Mouse (Mus musculus): Measurements from ENCODE around the gene Pde7b. TPM values are rescaled to one million over a fixed set of nuclear protein-coding genes. Genes with fewer than 3 reads are reported as not detected.
A peak's percentile ranks its signal among the peaks of the same experiment; 100 is the strongest.

Pde7b gene
- polyA plus RNA-seq, 1 experiment = 6.1 TPM

DNA sequence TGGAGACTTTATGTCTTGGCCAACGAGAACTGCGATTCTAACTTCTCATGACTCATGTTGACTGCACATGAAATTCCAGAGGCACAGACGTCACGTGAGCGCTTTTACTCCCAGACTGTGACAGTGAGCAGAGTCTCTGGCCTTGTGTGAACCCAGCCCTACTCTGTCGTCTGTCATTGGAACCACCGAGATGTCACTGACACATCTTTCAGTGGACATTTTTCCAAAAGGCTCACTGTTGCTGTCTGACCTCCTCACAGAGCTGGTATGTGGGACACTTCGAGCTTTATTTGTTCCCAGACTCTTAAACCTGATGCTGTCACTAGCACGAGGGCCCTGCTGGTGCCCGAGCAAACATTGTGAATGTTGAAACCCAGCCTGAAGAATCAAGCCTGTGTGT, 315.7 kb downstream of the Pde7b start:
- no peak for DNase-seq (ENCODE audit: low read depth)
- no peak for TF ChIP-seq CTCF (IDR thresholded peaks at IDR 0.05; ENCODE audit: borderline replicate concordance, extremely low read depth, insufficient read depth, insufficient read length)
- TF ChIP-seq POLR2A (IDR thresholded peaks at IDR 0.05; ENCODE audit: borderline replicate concordance, extremely low read depth, insufficient read depth, insufficient read length, poor library complexity, severe bottlenecking) = no peak

DNA sequence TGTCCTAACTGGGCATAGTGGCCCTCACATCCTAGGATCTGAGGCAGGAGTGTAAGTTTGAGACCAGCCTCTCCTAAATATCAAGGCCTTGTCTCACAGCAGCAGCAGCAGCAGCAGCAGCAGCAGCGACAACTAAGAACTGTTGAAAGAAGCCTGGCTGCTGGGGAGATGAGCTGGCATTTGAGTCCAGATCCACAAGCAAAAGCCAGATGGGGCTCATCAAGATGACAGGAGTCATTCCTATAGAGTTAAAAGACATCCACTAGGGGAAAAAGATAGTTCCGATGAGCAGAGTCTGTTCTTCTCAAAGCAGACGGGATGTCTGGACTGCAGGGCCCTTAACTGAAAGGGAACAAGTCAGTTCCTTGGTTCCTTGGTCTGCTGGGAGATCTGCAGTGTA, 316.5 kb downstream of the Pde7b start:
- TF ChIP-seq POLR2A (IDR thresholded peaks at IDR 0.05; ENCODE audit: borderline replicate concordance, extremely low read depth, insufficient read depth, insufficient read length, poor library complexity, severe bottlenecking) (no peak), CTCF (IDR thresholded peaks at IDR 0.05; ENCODE audit: borderline replicate concordance, extremely low read depth, insufficient read depth, insufficient read length) (no peak)
- no peak for DNase-seq (ENCODE audit: low read depth)

DNA sequence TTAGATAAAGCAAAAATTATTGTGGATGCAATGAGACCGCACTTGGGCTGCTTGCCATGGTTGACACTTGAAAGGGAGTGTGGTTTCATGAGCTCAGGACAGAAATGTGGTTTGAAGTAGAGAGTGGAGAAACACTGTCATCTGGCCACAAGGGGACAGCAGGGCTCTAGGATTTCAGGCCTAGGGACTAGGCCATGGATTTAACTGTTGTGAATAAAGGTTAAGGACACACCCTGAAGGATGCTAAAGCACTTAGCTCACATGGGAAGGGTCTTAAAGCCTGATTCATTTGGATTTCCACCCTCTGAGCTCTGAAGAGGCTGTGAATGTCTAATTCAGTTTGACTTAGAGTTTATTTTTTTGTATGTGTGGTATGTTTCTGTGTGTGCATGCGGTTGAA, 319.4 kb downstream of the Pde7b start:
- TF ChIP-seq POLR2A (IDR thresholded peaks at IDR 0.05; ENCODE audit: borderline replicate concordance, extremely low read depth, insufficient read depth, insufficient read length, poor library complexity, severe bottlenecking) (no peak), CTCF (IDR thresholded peaks at IDR 0.05; ENCODE audit: borderline replicate concordance, extremely low read depth, insufficient read depth, insufficient read length) (peak; percentile 78; the same call in 1 of the 2 replicates)
- peak; percentile 78 for DNase-seq (ENCODE audit: low read depth)

DNA sequence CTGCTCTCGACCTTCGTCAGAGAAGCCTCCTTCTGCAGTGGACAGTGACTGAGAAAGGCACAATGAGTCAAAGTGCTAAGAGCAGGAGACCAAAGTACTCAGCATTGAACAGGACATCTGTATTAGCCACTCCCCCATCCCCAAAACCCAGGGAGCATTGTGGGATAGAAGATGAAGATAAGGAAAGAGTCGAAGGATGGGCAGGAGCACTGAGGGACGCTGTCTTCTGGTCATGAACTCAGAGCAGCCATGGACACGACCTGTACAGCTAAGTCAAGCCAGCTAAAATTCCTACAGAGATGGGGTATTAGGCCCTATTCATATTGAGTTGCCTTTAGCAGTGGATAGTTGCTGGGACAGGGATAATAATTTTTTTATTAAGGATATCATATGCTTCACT, 321.9 kb downstream of the Pde7b start:
- no peak for DNase-seq (ENCODE audit: low read depth)
- TF ChIP-seq CTCF (IDR thresholded peaks at IDR 0.05; ENCODE audit: borderline replicate concordance, extremely low read depth, insufficient read depth, insufficient read length) (no peak), POLR2A (IDR thresholded peaks at IDR 0.05; ENCODE audit: borderline replicate concordance, extremely low read depth, insufficient read depth, insufficient read length, poor library complexity, severe bottlenecking) (no peak)

DNA sequence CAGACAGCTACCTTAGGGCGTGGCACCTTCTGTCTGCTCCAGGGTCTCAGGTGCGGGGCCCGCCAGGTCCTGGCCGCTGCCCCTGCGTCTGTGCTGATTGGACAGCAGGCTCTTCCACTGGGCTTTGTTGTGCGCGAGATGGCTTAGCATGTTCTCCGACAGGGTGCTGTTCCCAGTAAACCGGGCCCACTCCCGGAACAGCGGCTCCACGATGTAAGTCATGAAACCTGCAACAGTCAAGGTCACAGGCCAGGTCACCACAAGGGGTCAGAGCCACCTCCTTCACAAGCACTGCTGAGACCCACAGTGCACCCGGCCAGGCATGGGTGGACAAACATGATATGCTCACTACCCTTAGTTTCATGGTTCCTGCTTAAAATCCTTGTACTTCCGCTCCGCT, 324.5 kb downstream of the Pde7b start:
- DNase-seq (ENCODE audit: low read depth) = no peak
- TF ChIP-seq CTCF (IDR thresholded peaks at IDR 0.05; ENCODE audit: borderline replicate concordance, extremely low read depth, insufficient read depth, insufficient read length) (no peak), POLR2A (IDR thresholded peaks at IDR 0.05; ENCODE audit: borderline replicate concordance, extremely low read depth, insufficient read depth, insufficient read length, poor library complexity, severe bottlenecking) (no peak)

DNA sequence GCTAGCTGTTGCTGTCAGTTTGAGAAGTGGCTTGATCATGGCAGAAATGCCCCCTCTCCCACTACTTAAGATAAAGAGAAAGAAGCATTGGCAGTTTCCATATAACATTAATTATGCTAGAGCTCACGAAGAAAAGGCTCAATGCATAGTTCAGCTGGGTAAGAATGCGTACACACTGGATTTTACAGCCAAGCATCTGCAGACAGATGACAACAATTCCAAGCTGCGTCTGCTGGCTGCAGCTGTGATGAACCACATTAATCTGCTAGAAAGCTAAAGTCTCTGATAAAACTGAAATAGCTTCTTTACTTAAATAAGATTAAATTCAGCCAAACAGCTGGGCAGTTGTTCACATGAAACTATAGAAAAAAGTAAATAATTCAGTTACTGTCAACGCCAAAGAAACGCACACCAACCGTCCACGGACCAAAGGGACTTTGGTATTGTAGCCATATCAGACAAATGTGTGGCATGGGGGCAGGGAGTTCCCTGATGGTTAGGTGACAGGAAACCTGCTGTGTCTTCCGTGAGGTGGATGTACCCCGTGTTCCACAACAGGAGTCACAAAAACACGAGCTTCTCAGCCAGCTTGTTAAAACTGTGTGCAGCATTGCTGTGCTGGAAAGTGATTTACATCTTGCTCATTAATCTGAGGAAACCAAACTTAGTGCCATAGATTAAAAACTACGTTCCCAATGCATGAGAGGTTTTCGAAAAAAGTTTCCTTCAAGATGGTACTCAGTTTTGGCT, 326.1 kb downstream of the Pde7b start:
- peak; percentile 41 for DNase-seq (ENCODE audit: low read depth)
- TF ChIP-seq POLR2A (IDR thresholded peaks at IDR 0.05; ENCODE audit: borderline replicate concordance, extremely low read depth, insufficient read depth, insufficient read length, poor library complexity, severe bottlenecking) (no peak), CTCF (IDR thresholded peaks at IDR 0.05; ENCODE audit: borderline replicate concordance, extremely low read depth, insufficient read depth, insufficient read length) (no peak)

DNA sequence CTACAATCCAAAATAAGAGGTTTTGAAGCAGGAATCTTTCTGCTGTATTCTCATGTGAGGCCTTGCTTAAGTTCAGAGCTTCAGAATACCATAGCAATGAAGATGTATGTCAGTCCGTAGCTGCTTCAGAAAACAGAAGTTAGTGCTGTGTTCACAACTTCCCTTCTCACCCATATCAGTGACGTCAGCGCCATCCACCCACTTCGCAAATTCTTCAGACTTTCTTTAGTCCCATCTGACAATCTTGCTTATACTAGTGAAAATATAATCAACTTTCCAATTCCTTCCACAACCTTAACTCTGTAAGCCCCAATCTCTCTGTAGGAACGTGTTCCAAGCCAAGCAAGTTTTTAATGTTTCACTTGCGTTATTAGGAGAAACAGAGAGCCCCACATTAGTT, 326.7 kb downstream of the Pde7b start:
- TF ChIP-seq POLR2A (IDR thresholded peaks at IDR 0.05; ENCODE audit: borderline replicate concordance, extremely low read depth, insufficient read depth, insufficient read length, poor library complexity, severe bottlenecking) = no peak
- no peak for TF ChIP-seq CTCF (IDR thresholded peaks at IDR 0.05; ENCODE audit: borderline replicate concordance, extremely low read depth, insufficient read depth, insufficient read length)
- DNase-seq (ENCODE audit: low read depth) = no peak

DNA sequence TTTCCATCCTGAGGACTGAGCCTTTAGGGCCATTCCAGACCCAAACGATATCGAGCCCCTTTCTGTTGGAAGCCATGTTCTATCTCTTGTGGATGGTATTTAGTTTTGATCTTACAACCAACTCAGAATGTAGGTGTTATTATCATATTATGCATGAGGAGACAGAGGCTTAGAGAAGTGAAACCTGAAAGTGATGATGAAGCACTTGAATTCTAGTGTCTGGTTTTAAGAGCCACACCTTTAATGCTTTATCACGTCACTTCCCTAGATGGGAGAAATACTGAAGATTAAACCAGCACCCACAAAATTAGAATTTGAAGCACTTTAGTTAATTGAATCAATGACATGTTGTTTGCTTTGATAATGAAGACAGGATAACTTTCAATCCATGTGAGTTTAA, 329.1 kb downstream of the Pde7b start:
- no peak for DNase-seq (ENCODE audit: low read depth)
- TF ChIP-seq POLR2A (IDR thresholded peaks at IDR 0.05; ENCODE audit: borderline replicate concordance, extremely low read depth, insufficient read depth, insufficient read length, poor library complexity, severe bottlenecking) = no peak
- TF ChIP-seq CTCF (IDR thresholded peaks at IDR 0.05; ENCODE audit: borderline replicate concordance, extremely low read depth, insufficient read depth, insufficient read length) = no peak

DNA sequence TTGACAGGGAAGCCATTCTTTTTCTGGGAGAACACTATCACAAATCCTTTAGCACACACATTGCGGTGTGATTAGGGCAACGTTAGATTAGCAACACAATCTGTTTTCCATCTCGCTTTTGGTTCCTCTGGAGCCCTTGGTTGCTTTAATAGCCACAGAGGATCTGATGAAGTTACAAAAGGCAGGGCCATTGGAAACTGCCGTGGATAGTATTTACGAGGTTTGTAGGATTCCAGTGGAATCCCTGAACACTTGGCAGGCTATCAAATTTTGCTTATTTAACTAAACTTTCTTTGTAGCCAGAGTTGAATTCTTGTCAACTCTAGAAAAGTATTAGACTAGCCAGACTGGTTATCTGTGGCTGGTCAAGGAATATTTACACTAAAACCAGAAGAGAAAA, 330.1 kb downstream of the Pde7b start:
- TF ChIP-seq CTCF (IDR thresholded peaks at IDR 0.05; ENCODE audit: borderline replicate concordance, extremely low read depth, insufficient read depth, insufficient read length) (no peak), POLR2A (IDR thresholded peaks at IDR 0.05; ENCODE audit: borderline replicate concordance, extremely low read depth, insufficient read depth, insufficient read length, poor library complexity, severe bottlenecking) (no peak)
- no peak for DNase-seq (ENCODE audit: low read depth)

DNA sequence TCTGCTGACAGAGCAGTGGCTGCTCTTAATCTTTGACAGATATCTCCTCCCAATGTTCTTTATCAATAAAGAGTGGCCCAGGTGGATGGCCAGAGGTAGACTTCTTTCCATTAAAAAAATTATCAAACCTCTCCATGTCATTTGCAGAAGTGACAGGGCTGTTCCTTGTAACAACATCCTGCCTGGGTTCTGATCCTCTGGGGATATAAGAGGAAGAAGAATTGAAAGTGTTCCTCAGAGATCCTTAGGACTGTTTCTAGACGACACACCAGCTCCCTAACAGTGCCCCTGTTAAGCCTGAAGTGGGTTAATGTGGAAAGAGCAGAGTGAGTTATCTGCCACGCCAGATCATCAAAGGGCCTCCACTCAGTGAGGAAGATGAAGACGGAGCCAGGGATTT, 334.3 kb downstream of the Pde7b start:
- TF ChIP-seq POLR2A (IDR thresholded peaks at IDR 0.05; ENCODE audit: borderline replicate concordance, extremely low read depth, insufficient read depth, insufficient read length, poor library complexity, severe bottlenecking) (no peak), CTCF (IDR thresholded peaks at IDR 0.05; ENCODE audit: borderline replicate concordance, extremely low read depth, insufficient read depth, insufficient read length) (no peak)
- no peak for DNase-seq (ENCODE audit: low read depth)

DNA sequence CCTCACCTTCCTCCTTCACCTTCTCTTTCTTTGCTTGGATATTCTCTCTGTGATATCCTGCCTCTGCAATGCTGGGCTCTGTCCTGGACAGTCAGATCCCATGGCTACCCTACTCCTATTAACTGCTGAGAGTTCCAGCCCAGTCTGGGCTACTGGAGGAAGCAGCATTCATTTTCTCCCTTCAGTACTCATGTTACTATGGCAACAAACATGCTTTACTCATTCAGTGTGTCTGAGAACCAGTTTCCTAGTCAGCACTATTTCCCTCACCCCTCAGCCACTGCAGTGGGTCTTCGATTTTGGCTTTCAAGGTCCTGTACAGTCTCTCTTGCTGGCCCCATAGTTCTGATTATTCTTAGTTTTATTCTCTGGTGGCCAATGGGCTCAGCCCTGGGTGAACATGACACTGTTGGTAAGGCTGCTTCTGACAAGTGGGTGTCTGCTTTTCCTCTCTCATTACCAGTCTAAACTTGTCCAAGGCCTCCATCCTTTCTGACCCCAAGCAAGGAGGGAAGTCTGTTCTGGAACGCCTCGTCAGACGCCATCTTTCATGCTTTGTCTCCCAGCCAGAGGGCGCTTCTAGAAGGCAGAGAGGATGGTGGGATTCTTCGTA, 342.0 kb downstream of the Pde7b start:
- TF ChIP-seq CTCF (IDR thresholded peaks at IDR 0.05; ENCODE audit: borderline replicate concordance, extremely low read depth, insufficient read depth, insufficient read length) (no peak), POLR2A (IDR thresholded peaks at IDR 0.05; ENCODE audit: borderline replicate concordance, extremely low read depth, insufficient read depth, insufficient read length, poor library complexity, severe bottlenecking) (no peak)
- DNase-seq (ENCODE audit: low read depth) = peak; percentile 68

DNA sequence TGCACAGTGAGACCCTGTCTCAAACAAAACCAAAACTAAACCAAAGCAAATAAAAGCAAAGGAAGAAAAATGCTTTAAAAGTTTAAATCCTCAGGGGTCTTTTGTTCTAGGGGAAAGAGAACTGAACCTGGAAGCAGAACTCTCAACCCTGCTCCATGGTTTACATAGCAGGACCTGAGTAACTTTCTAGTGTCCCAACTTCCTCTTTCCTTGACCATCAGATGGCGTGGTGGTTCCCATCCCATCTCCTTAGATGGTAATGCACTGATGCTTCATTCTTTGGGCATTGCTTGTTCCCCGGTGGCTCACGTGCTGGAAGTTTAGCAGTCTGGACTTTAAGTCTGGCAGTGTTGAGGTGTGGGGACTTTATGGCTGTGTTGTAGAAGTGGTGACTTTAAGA, 343.5 kb downstream of the Pde7b start:
- TF ChIP-seq POLR2A (IDR thresholded peaks at IDR 0.05; ENCODE audit: borderline replicate concordance, extremely low read depth, insufficient read depth, insufficient read length, poor library complexity, severe bottlenecking) (no peak), CTCF (IDR thresholded peaks at IDR 0.05; ENCODE audit: borderline replicate concordance, extremely low read depth, insufficient read depth, insufficient read length) (no peak)
- no peak for DNase-seq (ENCODE audit: low read depth)

Data from brain, embryonic 14.5 days (tissue).